Mouse (Mus musculus) left cerebral cortex, postnatal 10 days (tissue): Measurements from ENCODE around the gene Ncbp1. TPM values are rescaled to one million over a fixed set of nuclear protein-coding genes. Genes with fewer than 3 reads are reported as not detected.
"Not testable (repeated sequence)": the region's sequence is repeated elsewhere in the genome, so short reads cannot be mapped to it uniquely, and the experiment has no call there.

Source experiments
- DNase-seq, 2 experiments: peaks; one replicate each; pipeline ENCODE4 v3.0.0; 2021 to 2022; ENCODE audit warnings: low spot score in 2 of 2, mixed read lengths in 1 of 2; ENCODE audit errors: extremely low spot score in 1 of 2
- intact Hi-C: fragments of 180-260 bp; cut with DNase I; formaldehyde crosslinking; loops from one replicate; pipeline ENCODE4 v1.15.1; 2025
- total RNA-seq, 2 experiments: library from RNA; stranded (reverse); gene quantifications; 2 replicates each; pipeline ENCODE4 v1.2.3; 2021

Ncbp1 gene
- total RNA-seq, 2 experiments from 2014 or later, result 48.7 to 53.1 TPM

DNA sequence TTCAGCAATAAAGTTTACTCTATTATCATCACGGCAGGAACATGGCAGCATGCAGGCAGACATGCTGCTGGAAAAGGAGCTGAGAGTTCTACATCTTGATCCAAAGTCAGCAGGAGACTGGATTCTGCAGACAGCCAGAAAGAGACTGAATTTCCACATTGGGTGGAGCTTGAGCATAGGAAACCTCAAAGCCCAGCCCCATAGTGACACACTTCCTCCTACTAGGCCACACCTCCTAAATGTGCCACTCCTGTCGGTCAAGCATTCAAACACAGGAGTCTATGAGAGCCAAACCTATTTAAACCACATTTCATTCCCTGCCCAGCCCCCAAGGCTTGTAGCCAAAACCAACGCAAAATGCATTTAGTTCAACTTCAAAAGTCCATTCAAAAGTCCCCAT is 48.1 kb downstream of the Ncbp1 start:
- DNase-seq, result no peak
- intact Hi-C loops, result no loop called here

DNA sequence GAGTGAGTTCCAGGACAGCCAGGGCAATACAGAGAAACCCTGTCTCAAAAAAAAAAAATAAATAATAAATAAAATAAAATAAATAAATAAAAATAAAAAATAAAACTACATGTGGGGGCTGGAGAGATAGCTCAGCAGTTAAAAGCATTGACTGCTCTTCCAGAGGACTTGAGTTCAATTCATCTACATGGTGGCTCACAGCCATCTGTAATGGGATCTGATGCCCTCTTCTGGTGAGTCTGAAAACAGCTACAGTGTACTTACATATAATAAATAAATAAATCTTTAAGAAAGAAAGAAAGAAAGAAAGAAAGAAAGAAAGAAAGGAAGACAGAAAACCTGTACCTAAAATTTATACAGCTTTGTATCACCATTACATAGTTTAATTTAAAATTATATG is 53.6 kb downstream of the Ncbp1 start:
- DNase-seq, intact Hi-C loops: not testable (repeated sequence)

- DNase-seq, result peak; percentile 94 to 97
- intact Hi-C loops, result no loop called here
These were observed 57.5 kb downstream of the Ncbp1 start, which contains the start of gene Xpa for GRCm38 (mm10) chr4:46195781-46196487. Xpa (minus strand) TSS chr4:46196311.

- no peak for DNase-seq
These were observed 58.1 kb downstream of the Ncbp1 start for GRCm38 (mm10) chr4:46196513-46196912.

GRCm38 (mm10) chr4:46198064-46198463 is 59.7 kb downstream of the Ncbp1 start:
- intact Hi-C loops, result no loop called here
- no peak for DNase-seq

More at GRCm38 (mm10) chr4:46196513-46196912, 58.1 kb downstream of the Ncbp1 start:
- intact Hi-C loops, result no loop called here

DNA sequence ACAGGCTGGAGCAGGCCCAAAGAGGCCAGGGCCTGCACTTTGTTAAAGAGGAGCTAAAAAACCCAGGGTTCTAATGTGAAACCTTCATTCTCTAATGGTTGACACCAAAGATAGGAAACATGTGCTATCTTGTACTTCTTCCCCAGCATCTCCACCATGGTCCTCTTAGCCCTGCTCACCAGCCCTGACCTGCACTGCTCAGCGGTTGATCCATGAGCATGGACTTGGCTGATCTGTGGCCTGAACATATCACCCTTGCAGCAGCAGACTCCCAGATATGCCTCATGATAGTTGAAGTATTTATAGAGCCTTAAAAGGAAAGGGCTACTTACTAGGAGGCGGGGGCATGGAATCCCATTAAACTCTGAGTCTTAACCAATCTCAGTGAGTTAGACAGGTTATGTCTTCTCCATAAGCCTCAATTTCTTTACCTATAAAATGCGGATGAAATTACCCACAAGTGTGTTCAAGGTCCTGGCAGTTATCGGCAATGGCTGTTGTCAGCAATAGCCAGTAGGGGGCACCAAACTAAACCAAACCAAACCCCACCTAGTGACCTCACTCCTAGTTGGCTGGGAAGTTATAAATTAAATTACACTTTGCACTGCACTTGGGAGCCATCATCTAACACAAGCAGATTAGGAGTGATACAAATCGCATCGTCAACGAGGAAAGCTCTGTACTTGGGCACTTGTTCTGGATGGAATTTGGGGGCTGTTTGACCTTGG is 63.6 kb downstream of the Ncbp1 start:
- intact Hi-C loops, result loop anchor here (5.0 to 10.0 kb wide), 3 partner anchors 143 to 260 kb away; partner anchors contain the start of gene Foxe1
- peak; percentile 54 to 71 for DNase-seq

- intact Hi-C loops, result loop anchor here (5.0 to 10.0 kb wide), 3 partner anchors 142 to 260 kb away; partner anchors contain the start of gene Foxe1
- peak; percentile 9 to 38 for DNase-seq
These were observed 64.2 kb downstream of the Ncbp1 start for GRCm38 (mm10) chr4:46202562-46203126.

DNA sequence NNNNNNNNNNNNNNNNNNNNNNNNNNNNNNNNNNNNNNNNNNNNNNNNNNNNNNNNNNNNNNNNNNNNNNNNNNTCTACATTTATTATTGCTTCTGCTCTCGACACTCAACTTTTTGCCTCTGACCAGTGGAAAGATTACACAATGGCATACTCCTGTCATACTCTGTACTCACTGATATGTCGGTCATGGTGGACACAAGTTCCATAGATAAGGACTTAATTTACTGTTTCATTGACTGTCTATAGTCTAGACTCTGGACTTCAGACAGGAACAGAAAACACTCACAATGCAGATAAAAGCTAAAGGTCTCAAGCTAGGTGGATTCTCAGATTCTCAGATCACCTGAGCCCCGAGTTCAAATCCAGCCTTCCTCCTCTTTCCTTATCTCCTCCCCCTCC is 82.7 kb downstream of the Ncbp1 start:
- intact Hi-C loops, result no loop called here

More for the DNA sequence above, 82.7 kb downstream of the Ncbp1 start:
- DNase-seq, result no peak

Other genes with a start within 250 kb of the Ncbp1 start
- gene Ccdc180, start 248.3 kb upstream of the Ncbp1 start, total RNA-seq, result under 1 TPM; 0.08 to 0.21 TPM
- 10 to 100 TPM; 23.4 to 25.7 TPM for gene Tdrd7, start 173.3 kb upstream of the Ncbp1 start, total RNA-seq
- gene Tmod1, start 99.7 kb upstream of the Ncbp1 start, total RNA-seq, result 10 to 100 TPM; 10.5 to 11.3 TPM
- gene Tstd2, start 81 bp downstream of the Ncbp1 start, total RNA-seq, result 10 to 100 TPM; 16.5 to 16.9 TPM
- gene Xpa, start 57.7 kb downstream of the Ncbp1 start, total RNA-seq, result 10 to 100 TPM; 14.6 to 16.2 TPM
- not detected for gene Foxe1, start 205.0 kb downstream of the Ncbp1 start, total RNA-seq